Mouse (Mus musculus): Measurements from ENCODE around the gene Arhgap32. TPM values are rescaled to one million over a fixed set of nuclear protein-coding genes. Genes with fewer than 3 reads are reported as not detected.

The Arhgap32 gene
- total and polyA plus RNA-seq, 2 experiments from 2014 or later: 12.9 to 40.9 TPM

- no peaks in the 10 kb centered on the region for H3K4me1 ChIP-seq (ENCODE audit: insufficient read depth)
- H3K4me2 ChIP-seq (ENCODE audit: low read depth): no peak overlapping the region
- TF ChIP-seq CTCF (IDR thresholded peaks at IDR 0.05; ENCODE audit: low read depth): no peak
- no peak overlapping the region for H3K4me3 ChIP-seq (ENCODE audit: low read depth, low read length)
- 95% methylated on average over 3 of the region's 3 CpGs for WGBS
- H3K9ac ChIP-seq: no peak overlapping the region
- H3K27ac ChIP-seq (ENCODE audit: low read depth, low read length): no peak overlapping the region
- no peaks in the 10 kb centered on the region for H3K9me3 ChIP-seq (ENCODE audit: low read length)
- DNase-seq: no peak
- no peaks in the 10 kb centered on the region for H3K27me3 ChIP-seq (ENCODE audit: insufficient read depth, low read length)
- 0 out of 2 replicates have a peak, but pooled peaks cover 3% of the 10 kb centered on the region for H3K36me3 ChIP-seq (ENCODE audit: insufficient read depth)
- ATAC-seq: no peak
Measured at GRCm38 (mm10) chr9:32234767-32235489, 119.0 kb downstream of the Arhgap32 start.

- H3K27ac ChIP-seq (ENCODE audit: low read depth, low read length): no peak overlapping the region
- no peaks in the 10 kb centered on the region for H3K4me1 ChIP-seq (ENCODE audit: insufficient read depth)
- H3K27me3 ChIP-seq (ENCODE audit: insufficient read depth, low read length): no peaks in the 10 kb centered on the region
- WGBS: 68% methylated on average over 10 of the region's 10 CpGs
- no peak overlapping the region for H3K4me2 ChIP-seq (ENCODE audit: low read depth)
- 0 out of 2 replicates have a peak, but pooled peaks cover 3% of the 10 kb centered on the region for H3K36me3 ChIP-seq (ENCODE audit: insufficient read depth)
- DNase-seq (no peak), ATAC-seq (no peak)
- H3K9me3 ChIP-seq (ENCODE audit: low read length): no peaks in the 10 kb centered on the region
- H3K4me3 ChIP-seq (ENCODE audit: low read depth, low read length): no peak overlapping the region
- no peak for TF ChIP-seq CTCF (IDR thresholded peaks at IDR 0.05; ENCODE audit: low read depth)
- H3K9ac ChIP-seq: no peak overlapping the region
Measured at GRCm38 (mm10) chr9:32238899-32239298, 123.0 kb downstream of the Arhgap32 start.

DNA sequence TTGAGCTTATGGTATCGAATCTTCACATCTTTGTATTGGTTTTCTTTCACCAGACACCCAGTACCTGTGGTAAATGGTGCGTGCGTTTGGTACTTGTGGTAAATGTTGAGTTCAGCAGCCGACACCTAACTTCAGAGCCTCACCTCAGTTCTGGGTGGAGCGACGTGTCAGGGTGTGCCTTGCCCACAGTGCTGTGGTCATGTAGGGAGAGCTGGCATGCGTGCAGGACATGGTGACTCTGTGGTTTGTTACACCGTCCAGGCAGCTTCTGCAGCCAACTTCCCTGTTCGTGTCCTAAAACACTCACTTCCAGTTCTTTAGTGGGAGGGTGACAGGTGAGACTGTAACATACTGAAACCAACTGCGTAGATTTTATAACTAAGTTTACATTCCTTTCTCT, 123.5 kb downstream of the Arhgap32 start:
- Histone ChIP-seq H3K27ac (ENCODE audit: low read depth, low read length) (no peak overlapping the region), H3K4me2 (ENCODE audit: low read depth) (no peak overlapping the region), H3K4me3 (ENCODE audit: low read depth, low read length) (no peak overlapping the region), H3K9ac (no peak overlapping the region), H3K27me3 (ENCODE audit: insufficient read depth, low read length) (no peaks in the 10 kb centered on the region), H3K36me3 (ENCODE audit: insufficient read depth) (0 out of 2 replicates have a peak, but pooled peaks cover 3% of the 10 kb centered on the region), H3K9me3 (ENCODE audit: low read length) (no peaks in the 10 kb centered on the region), H3K4me1 (ENCODE audit: insufficient read depth) (no peaks in the 10 kb centered on the region)
- ATAC-seq: no peak
- DNase-seq: no peak
- WGBS: 95% methylated on average over 10 of the region's 10 CpGs
- TF ChIP-seq CTCF (IDR thresholded peaks at IDR 0.05; ENCODE audit: low read depth): no peak

DNA sequence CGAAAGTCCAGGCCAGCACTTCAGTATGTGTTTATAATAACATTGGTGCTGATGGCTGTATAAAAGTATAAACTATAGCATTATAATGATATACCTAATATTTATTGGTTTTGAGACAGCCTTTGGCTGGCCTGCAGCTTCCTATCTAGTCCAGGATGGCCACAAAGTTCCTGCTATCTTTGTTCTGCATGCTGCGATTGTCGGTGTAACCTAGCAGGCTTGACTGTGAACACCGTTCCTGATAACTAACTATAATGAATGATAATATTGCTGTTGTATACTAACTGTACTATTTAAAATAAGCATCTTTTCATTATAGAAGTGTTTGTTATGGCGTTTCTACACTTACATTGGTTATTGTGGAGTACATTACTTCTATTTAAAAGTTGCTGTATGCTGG, 124.5 kb downstream of the Arhgap32 start:
- WGBS: 95% methylated on average over 5 of the region's 5 CpGs
- 0 out of 2 replicates have a peak, but pooled peaks cover 3% of the 10 kb centered on the region for H3K36me3 ChIP-seq (ENCODE audit: insufficient read depth)
- H3K27ac ChIP-seq (ENCODE audit: low read depth, low read length): no peak overlapping the region
- H3K27me3 ChIP-seq (ENCODE audit: insufficient read depth, low read length): no peaks in the 10 kb centered on the region
- H3K4me3 ChIP-seq (ENCODE audit: low read depth, low read length): no peak overlapping the region
- no peak overlapping the region for H3K4me2 ChIP-seq (ENCODE audit: low read depth)
- no peak overlapping the region for H3K9ac ChIP-seq
- no peak for DNase-seq
- H3K4me1 ChIP-seq (ENCODE audit: insufficient read depth): no peaks in the 10 kb centered on the region
- no peak for ATAC-seq
- TF ChIP-seq CTCF (IDR thresholded peaks at IDR 0.05; ENCODE audit: low read depth): no peak
- H3K9me3 ChIP-seq (ENCODE audit: low read length): no peaks in the 10 kb centered on the region

DNA sequence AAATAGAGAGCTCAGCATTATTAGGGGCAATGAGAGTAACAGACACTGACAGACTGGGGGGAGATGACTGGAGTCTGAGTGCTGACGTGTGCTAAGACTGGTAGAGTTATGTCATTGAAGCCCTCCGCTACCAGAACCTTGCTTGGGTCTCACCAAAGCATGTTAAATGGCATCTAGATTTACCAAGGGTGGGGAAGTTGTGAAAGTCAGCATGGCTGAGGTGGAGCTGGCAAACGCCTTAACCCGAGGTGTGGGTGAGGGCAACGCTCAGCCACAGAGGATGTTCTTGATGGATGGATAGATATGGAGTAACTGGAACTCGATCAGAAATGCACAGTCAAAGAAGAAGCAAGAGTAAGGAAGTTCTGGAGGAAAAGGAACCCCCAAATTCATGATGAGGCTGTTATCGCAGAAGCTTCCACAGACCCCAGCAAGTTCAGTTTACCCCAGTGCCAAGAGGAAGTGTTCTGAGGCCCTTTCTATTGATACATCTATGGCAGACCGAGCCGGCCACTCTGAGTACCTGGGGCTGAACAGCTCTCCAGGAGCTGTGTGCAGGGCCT, 125.8 kb downstream of the Arhgap32 start:
- WGBS: 93% methylated on average over 9 of the region's 9 CpGs
- no peak for DNase-seq
- no peak for TF ChIP-seq CTCF (IDR thresholded peaks at IDR 0.05; ENCODE audit: low read depth)
- Histone ChIP-seq H3K4me3 (ENCODE audit: low read depth, low read length) (no peak overlapping the region), H3K4me1 (ENCODE audit: insufficient read depth) (no peaks in the 10 kb centered on the region), H3K27ac (ENCODE audit: low read depth, low read length) (no peak overlapping the region), H3K9me3 (ENCODE audit: low read length) (no peaks in the 10 kb centered on the region), H3K27me3 (ENCODE audit: insufficient read depth, low read length) (no peaks in the 10 kb centered on the region), H3K36me3 (ENCODE audit: insufficient read depth) (0 out of 2 replicates have a peak, but pooled peaks cover 8% of the 10 kb centered on the region), H3K4me2 (ENCODE audit: low read depth) (no peak overlapping the region), H3K9ac (no peak overlapping the region)
- no peak for ATAC-seq

DNA sequence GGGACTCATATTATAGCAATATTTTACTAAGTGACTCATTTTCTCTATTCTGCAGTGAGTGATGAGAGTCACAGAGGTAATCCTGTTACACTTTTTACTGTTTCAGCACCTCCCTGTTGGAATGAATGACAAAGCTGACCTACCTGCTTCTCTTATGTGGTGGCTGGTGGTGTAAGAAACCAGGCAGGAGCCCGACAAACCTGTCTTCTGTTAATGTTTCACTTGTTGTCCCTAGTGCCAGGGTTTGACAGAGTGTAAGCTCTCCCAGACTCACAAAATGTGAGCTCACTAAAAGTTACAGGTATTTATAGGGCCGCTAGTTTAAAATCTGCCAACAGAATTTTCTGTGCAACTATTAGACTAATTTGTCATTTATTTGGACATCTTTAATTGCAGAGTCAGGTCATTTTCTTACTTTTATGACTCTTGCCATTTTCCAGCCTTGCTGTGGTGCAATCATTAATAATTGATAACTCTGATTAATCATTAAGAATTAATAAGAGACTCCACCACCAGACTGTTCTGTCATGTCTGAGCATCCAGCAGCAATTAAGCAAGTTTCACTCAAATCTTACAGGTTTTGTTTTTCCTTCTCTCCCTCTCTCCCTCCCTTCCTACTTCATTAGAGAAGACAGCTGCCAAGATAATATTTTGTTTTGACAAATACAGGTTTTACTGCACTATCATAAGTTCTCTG, 127.1 kb downstream of the Arhgap32 start:
- H3K9ac ChIP-seq: no peak overlapping the region
- H3K27ac ChIP-seq (ENCODE audit: low read depth, low read length): no peak overlapping the region
- H3K9me3 ChIP-seq (ENCODE audit: low read length): no peaks in the 10 kb centered on the region
- TF ChIP-seq CTCF (IDR thresholded peaks at IDR 0.05; ENCODE audit: low read depth): no peak
- H3K36me3 ChIP-seq (ENCODE audit: insufficient read depth): peaks cover 20% of the 10 kb centered on the region
- no peak overlapping the region for H3K4me2 ChIP-seq (ENCODE audit: low read depth)
- no peak; the same call in 1 of the 2 replicates for ATAC-seq
- no peaks in the 10 kb centered on the region for H3K4me1 ChIP-seq (ENCODE audit: insufficient read depth)
- 86% methylated on average over 2 of the region's 2 CpGs for WGBS
- DNase-seq: no peak
- no peak overlapping the region for H3K4me3 ChIP-seq (ENCODE audit: low read depth, low read length)
- H3K27me3 ChIP-seq (ENCODE audit: insufficient read depth, low read length): no peaks in the 10 kb centered on the region

DNA sequence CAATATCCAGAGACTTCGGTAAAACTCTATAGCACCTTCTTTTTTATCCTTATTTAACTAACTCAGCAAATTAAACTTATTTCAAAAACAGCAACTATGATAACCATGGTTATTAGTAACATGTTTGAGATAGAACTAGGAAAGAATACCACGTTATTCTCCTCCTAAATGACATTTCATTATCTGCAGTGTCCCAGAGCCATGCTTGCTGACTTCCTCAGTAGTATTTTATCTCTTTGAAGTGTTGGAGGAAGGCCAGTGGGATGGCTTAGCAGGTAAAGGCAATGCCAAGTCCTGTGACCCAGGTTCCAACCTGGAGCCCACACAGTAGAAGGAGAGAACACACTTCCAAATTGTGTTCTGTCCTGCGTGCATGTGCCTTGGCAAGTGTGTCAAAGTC, 129.3 kb downstream of the Arhgap32 start:
- Histone ChIP-seq H3K9me3 (ENCODE audit: low read length) (no peaks in the 10 kb centered on the region), H3K27ac (ENCODE audit: low read depth, low read length) (no peak overlapping the region), H3K4me2 (ENCODE audit: low read depth) (no peak overlapping the region), H3K4me3 (ENCODE audit: low read depth, low read length) (no peak overlapping the region), H3K9ac (no peak overlapping the region), H3K27me3 (ENCODE audit: insufficient read depth, low read length) (no peaks in the 10 kb centered on the region), H3K36me3 (ENCODE audit: insufficient read depth) (peaks cover 27% of the 10 kb centered on the region), H3K4me1 (ENCODE audit: insufficient read depth) (no peaks in the 10 kb centered on the region)
- no peak for DNase-seq
- 82% methylated on average over 3 of the region's 3 CpGs for WGBS
- no peak for TF ChIP-seq CTCF (IDR thresholded peaks at IDR 0.05; ENCODE audit: low read depth)
- ATAC-seq: no peak

Data from forebrain, postnatal 0 days (tissue).